Mouse (Mus musculus) lung, embryonic 16.5 days (tissue): ENCODE results near the gene Crlf1. TPM values are rescaled to one million over a fixed set of nuclear protein-coding genes. Genes with fewer than 3 reads are reported as not detected.
A peak's percentile ranks its signal among the peaks of the same experiment; 100 is the strongest.

Experiments
- ATAC-seq: fragments of 200-750 bp; cut with Nextera tagmentation; 2 replicates; pipeline ENCODE4 v1.8.0; 2017; ENCODE audit warnings: low read depth, mild to moderate bottlenecking, moderate library complexity
- H3K27ac ChIP-seq: fragments of 300-500 bp; sonication (generic); 2 replicates; pipeline ENCODE4 v1.5.1; 2014; ENCODE audit warnings: mild to moderate bottlenecking, control low read depth, low read length
- H3K27me3 ChIP-seq: fragments of 300-500 bp; sonication (generic); 2 replicates; pipeline ENCODE4 v1.6.1; 2014; ENCODE audit warnings: low read depth, low read length, mixed read lengths; ENCODE audit not compliant: control insufficient read depth, insufficient read depth
- H3K36me3 ChIP-seq: fragments of 300-500 bp; sonication (generic); 2 replicates; pipeline ENCODE4 v1.6.1; 2014; ENCODE audit warnings: low read length; ENCODE audit not compliant: control insufficient read depth, insufficient read depth
- H3K4me1 ChIP-seq: fragments of 300-500 bp; sonication (generic); replicated peaks from 2 replicates; pipeline ENCODE4 v1.6.1; 2014; ENCODE audit warnings: low read length, mixed read lengths; ENCODE audit not compliant: control insufficient read depth, insufficient read depth
- H3K4me2 ChIP-seq: fragments of 300-500 bp; sonication (generic); 2 replicates; pipeline ENCODE4 v1.6.1; 2014; ENCODE audit warnings: low read depth, low read length, control low read depth
- H3K4me3 ChIP-seq: fragments of 300-500 bp; sonication (generic); 2 replicates; pipeline ENCODE4 v1.5.1; 2014; ENCODE audit warnings: mild to moderate bottlenecking, low read length, control low read depth
- H3K9ac ChIP-seq: fragments of 300-500 bp; sonication (generic); 2 replicates; pipeline ENCODE4 v1.6.1; 2014; ENCODE audit warnings: low read length, control low read depth
- H3K9me3 ChIP-seq: fragments of 300-500 bp; sonication (generic); 2 replicates; pipeline ENCODE4 v1.6.1; 2016; ENCODE audit warnings: low read length; ENCODE audit not compliant: control insufficient read depth
- WGBS: fragments of 180-500 bp; shearing (Covaris S2); extraction: QIAGEN DNeasy Blood & Tissue Kit; methylation state at CpG from one replicate; pipeline ENCODE4 v1.1.7; 2014; 5-methylcytosine and 5-hydroxymethylcytosine counted together
- polyA plus RNA-seq: library from polyadenylated mRNA; unstranded; fragments of >200 nt; fragmentation: Nextera tagmentation; extraction: Ambion mirVana; gene quantifications from 2 replicates; pipeline ENCODE4 v1.2.1, GENCODE M21; 2015

The Crlf1 gene
- polyA plus RNA-seq: 166 and 169 TPM in 2 replicates

DNA sequence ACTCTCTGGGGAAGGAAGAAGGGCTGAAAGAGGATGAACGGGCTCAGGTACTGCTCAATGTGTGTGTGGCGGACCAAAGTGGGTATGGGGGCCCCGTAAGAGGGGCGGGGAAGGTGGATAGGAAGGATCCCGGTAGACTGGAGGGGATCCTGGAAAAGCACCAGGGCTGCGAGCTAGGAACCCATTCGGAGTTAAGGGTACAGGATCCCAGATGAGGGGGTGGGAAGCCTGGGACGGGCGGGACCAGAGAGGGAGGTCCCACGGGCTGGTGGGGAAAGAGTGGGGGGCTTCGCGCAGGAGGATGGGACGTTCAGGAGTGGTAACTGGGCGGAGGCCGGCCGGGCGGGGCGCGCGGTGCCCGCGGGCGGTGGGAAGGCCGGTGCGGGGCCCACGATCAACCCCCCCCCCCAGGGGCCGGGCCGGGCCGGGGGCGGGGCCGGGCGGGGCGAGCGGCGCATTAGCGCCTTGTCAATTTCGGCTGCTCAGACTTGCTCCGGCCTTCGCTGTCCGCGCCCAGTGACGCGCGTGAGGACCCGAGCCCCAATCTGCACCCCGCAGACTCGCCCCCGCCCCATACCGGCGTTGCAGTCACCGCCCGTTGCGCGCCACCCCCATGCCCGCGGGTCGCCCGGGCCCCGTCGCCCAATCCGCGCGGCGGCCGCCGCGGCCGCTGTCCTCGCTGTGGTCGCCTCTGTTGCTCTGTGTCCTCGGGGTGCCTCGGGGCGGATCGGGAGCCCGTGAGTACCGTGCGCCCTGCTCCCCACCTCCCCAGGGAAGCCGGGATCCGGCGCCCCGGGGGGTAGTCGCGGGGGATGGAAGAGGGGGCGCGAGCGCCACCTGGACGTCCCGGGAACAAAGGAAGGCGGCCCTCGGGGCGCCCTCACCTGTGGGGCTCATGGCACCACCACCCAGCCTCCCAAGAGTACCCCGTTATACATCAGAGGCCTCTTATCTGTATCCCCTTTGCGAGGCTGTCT lies at the start of gene Crlf1:
TSS of gene Crlf1 (plus strand) at position 495 of the 977 bp plus-strand sequence.
- H3K9me3 ChIP-seq: no peaks in the 10 kb centered on the region
- peaks cover 37% of the 10 kb centered on the region for H3K4me1 ChIP-seq
- peak within 1 kb of the TSS; percentile 74 for H3K9ac ChIP-seq
- peak; percentile 36 for ATAC-seq
- H3K27me3 ChIP-seq: peaks cover 80% of the 10 kb centered on the region
- no peaks in the 10 kb centered on the region for H3K36me3 ChIP-seq
- H3K4me2 ChIP-seq: peak within 1 kb of the TSS; percentile 82
- peak within 1 kb of the TSS; percentile 99 for H3K27ac ChIP-seq
- peak within 1 kb of the TSS; percentile 60 for H3K4me3 ChIP-seq
- WGBS: 2% methylated on average over 52 of the region's 93 CpGs

DNA sequence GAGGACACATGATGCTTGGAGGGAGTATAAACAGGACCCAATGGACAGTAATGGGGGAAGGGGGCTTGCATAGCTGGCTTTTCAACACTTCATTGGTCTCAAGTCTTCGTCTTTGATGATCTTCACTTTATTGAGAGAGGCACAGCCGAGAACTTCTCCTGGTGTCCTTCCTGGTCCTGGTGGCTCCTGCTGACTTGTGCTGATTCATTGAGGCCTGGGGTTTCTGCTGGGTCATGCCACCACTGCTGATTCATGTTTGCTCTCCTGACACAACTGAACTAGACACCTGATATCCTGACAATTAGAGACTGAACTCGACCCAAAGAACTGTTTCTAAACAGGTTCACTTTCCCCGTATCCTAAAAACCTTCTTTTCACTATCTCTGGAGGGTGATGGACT lies 49.6 kb upstream of the Crlf1 start:
- Histone ChIP-seq H3K9me3 (no peaks in the 10 kb centered on the region), H3K9ac (no peak overlapping the region), H3K4me2 (no peak overlapping the region), H3K4me1 (peaks cover 19% of the 10 kb centered on the region), H3K36me3 (no peaks in the 10 kb centered on the region), H3K4me3 (no peak overlapping the region), H3K27ac (no peak overlapping the region), H3K27me3 (no peaks in the 10 kb centered on the region)
- no peak for ATAC-seq
- WGBS: 77% methylated on average over 4 of the region's 4 CpGs

DNA sequence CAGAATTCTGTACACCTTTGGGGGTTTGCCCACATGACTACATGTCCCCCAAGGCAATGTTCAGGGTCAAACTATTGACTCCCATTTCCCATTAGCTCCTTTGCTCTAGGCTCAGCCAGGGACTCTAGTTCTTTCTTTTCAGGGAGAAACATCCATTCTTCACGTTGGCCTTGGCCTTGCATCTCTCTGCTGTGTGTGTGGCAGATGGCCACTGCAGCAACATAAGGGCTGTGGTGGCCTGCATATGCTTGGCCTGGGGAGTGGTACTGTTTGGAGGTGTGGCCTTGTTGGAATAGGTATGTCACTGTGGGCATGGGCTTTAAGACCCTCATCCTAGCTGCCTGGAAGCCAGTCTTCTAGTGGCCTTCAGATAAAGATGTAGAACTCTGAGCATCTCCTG lies 47.0 kb upstream of the Crlf1 start:
- H3K4me1 ChIP-seq: peaks cover 17% of the 10 kb centered on the region
- ATAC-seq: no peak
- peaks cover 7% of the 10 kb centered on the region; the same call in 1 of the 2 replicates for H3K36me3 ChIP-seq
- H3K4me3 ChIP-seq: no peak overlapping the region
- WGBS: 62% methylated on average over 1 of the region's 1 CpGs
- no peak overlapping the region for H3K9ac ChIP-seq
- no peaks in the 10 kb centered on the region for H3K27me3 ChIP-seq
- no peak overlapping the region for H3K27ac ChIP-seq
- H3K9me3 ChIP-seq: no peaks in the 10 kb centered on the region
- no peak overlapping the region for H3K4me2 ChIP-seq

DNA sequence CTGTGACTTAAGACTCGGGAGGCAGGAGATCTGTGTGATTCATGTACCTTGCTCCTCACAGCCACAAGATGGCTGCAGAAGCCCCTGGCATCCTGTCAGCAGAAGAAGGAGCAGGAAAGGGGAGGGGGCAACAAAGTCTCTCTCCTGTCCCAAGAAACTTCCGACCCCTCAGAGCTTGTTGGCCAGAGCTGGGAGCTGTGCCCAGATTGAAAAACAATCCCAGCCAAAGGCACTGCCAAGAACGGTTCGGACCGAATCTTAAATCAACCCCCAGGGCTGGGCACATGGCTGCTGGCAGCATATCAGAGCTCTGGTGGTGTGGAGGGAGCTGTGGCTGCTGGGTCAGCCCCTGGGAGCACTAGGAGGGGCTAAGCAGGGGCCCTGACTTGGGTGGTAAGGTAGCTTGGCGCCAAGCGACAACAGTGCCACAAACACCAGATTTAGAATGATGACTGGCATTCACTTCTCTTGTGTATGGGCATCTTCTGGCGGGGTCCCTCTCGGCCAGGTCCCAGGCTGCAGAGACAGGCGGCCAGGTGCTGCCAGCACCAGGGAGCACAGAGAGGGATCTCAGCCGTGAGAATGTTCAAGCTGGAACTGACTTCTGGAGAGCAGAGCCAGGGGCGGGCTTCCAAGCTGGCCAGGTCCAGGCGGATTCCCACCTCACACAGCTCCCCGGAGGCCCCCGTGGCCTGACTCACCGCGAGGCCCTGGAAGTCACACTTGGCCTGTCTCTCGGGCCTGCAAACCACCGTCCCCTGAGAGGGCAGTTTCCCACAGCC lies 45.1 kb upstream of the Crlf1 start:
- peak; percentile 37; the same call in 1 of the 2 replicates for ATAC-seq
- no peak overlapping the region for H3K4me2 ChIP-seq
- H3K9ac ChIP-seq: peak overlapping the region; percentile 28; the same call in 1 of the 2 replicates
- peak overlapping the region; percentile 59 for H3K27ac ChIP-seq
- peaks cover 19% of the 10 kb centered on the region for H3K36me3 ChIP-seq
- H3K4me1 ChIP-seq: peaks cover 17% of the 10 kb centered on the region
- H3K27me3 ChIP-seq: no peaks in the 10 kb centered on the region
- WGBS: 53% methylated on average over 19 of the region's 19 CpGs
- no peak overlapping the region for H3K4me3 ChIP-seq
- no peaks in the 10 kb centered on the region for H3K9me3 ChIP-seq

DNA sequence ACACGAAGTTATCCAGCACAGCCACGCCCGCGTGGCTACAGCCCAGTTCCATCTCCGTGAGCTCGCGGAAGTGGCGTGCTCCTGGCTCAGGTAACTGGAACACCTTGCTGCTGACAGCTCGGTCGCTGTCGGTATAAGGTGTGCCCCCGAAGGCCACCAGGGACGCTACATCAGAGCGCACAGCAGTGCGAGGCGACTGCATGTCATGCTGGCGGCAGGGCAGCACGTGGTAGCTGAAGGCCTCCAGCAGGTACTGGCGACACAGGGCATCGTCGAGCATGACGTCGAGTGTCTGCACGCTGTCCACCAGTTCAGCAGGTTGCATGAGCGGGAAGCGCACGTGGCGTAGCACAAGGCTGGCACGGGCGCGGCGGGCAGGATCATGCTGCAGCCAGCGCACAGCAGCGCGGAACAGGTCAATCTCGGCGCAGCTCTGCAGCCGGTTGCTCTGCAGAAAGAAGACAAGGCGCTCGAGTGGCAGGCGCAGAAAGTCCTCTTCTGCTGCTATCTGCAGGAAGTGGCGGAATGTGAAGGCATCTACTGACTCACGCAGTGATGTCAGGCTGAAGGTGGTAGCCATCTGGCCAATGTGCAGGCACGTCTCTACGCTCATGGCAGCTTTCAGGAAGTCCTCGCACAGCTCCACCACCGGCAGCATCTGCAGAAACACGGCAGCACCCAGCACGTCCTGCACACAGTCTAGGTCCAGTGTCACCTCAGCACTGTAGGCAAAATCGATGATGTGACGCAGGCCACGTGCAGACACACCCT lies 40.6 kb upstream of the Crlf1 start:
- no peak overlapping the region for H3K4me2 ChIP-seq
- H3K4me1 ChIP-seq: peaks cover 17% of the 10 kb centered on the region
- ATAC-seq: no peak
- H3K27ac ChIP-seq: no peak overlapping the region
- peaks cover 19% of the 10 kb centered on the region for H3K36me3 ChIP-seq
- no peak overlapping the region for H3K4me3 ChIP-seq
- no peak overlapping the region for H3K9ac ChIP-seq
- H3K27me3 ChIP-seq: no peaks in the 10 kb centered on the region
- no peaks in the 10 kb centered on the region for H3K9me3 ChIP-seq
- 60% methylated on average over 52 of the region's 52 CpGs for WGBS

DNA sequence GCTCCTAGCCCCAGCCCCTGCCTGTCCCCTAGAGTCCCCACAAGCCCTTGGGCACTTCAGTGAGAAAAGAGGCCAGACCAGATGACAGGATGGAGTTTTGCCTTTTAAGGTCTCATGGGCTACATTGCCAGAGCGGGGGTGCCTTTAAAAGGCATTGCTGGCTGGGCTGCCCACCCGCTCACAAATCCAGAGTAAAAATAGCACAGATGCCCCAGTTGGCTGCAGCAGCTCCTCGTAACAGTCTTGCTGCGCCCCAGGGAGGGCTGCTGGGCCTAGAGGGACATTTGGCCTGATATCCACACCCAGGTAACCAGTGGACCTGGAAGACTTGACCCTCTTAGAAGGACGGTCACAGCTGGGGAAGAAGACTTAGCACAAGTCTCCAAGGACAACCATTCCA lies 39.1 kb upstream of the Crlf1 start:
- Histone ChIP-seq H3K9me3 (no peaks in the 10 kb centered on the region), H3K27me3 (no peaks in the 10 kb centered on the region), H3K4me1 (peaks cover 3% of the 10 kb centered on the region; the same call in 1 of the 2 replicates), H3K4me3 (no peak overlapping the region), H3K36me3 (peaks cover 19% of the 10 kb centered on the region), H3K4me2 (no peak overlapping the region), H3K27ac (no peak overlapping the region), H3K9ac (no peak overlapping the region)
- 87% methylated on average over 5 of the region's 5 CpGs for WGBS
- ATAC-seq: no peak

DNA sequence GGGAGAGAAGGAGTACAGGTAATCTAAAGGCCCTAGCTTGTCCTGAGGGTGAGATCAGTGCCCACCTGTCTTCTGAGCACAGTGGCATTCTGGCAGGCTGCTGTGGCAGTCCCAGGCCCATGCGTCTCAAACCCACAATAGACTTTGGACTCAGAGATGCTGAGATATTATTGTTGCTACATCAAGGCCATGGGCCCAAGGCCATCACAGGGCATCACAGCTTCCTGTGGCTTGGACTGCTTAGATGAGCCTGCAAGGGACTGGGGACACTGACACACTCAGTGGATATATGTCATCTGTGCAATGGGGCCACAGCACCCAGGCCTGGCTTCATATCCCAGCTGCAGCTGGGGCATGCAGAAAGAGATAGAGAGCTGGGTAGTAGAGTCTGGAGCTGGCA lies 36.0 kb upstream of the Crlf1 start:
- 78% methylated on average over 1 of the region's 1 CpGs for WGBS
- no peaks in the 10 kb centered on the region for H3K4me1 ChIP-seq

DNA sequence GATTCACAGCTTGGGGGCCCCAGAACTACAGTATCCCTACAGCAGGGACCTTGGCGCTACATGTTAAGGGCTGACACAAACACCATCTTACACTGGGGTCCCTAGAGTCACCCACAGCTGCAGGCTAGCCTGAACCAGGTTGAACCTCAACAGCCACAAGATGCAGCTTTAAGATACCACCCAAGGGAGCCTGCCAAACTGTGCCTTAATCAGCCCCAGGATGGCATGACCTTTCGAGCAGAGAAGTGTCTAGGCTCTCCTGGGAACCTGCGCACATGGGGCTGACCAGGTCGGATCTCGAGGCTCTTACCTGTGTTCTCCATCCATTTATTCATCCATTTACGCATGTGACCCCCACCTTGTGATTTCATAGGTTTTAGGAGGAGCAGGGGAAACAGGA lies 35.1 kb upstream of the Crlf1 start:
- Histone ChIP-seq H3K27me3 (no peaks in the 10 kb centered on the region), H3K4me2 (no peak overlapping the region), H3K36me3 (0 out of 2 replicates have a peak, but pooled peaks cover 2% of the 10 kb centered on the region), H3K4me1 (no peaks in the 10 kb centered on the region), H3K9ac (no peak overlapping the region), H3K9me3 (no peaks in the 10 kb centered on the region), H3K4me3 (no peak overlapping the region), H3K27ac (no peak overlapping the region)
- 82% methylated on average over 6 of the region's 6 CpGs for WGBS
- ATAC-seq: no peak

More for the DNA sequence above, 36.0 kb upstream of the Crlf1 start:
- Histone ChIP-seq H3K9me3 (no peaks in the 10 kb centered on the region), H3K27me3 (no peaks in the 10 kb centered on the region), H3K27ac (no peak overlapping the region), H3K9ac (no peak overlapping the region), H3K4me2 (no peak overlapping the region), H3K4me3 (no peak overlapping the region), H3K36me3 (peaks cover 4% of the 10 kb centered on the region)
- no peak for ATAC-seq
